Mouse (Mus musculus): Measurements from ENCODE around the gene Kirrel3.

The Kirrel3 gene

DNA sequence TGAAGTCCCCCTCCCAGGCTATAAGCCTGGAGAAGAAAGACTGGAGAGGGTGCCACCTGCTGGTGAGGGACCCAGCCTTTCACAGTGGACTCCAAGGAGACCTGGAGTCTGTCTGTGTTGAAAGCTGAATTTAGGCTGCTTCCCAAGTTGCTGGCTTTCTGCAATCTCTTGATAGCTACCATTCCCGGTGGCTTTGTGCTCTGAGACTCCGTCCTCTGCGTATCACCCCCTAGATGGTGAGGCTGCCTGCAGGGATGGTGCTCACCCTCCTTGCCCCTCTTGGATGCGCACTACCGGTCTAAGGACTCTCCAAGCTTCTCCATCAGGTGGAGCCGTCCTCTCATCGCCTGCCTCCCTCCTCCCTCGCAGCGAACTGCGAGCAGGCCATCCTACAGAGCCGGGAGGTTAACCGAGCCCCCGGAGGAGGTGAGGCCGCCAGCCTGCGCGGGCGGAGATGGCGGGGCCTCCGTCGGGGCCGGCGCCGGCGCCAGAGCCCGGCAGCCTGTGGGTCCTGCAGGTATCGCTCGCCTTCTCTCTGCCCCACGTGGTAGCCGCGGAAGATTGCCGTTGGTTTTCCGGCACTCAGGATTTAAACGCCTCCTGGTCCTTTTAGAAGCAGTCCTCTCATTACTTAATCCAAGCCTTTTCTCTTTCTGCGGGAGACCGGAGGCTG, at the start of gene Kirrel3:
Gene Kirrel3, plus strand, starts transcription at position 136 of the 673 bp plus-strand sequence.
- DNase-seq (ENCODE audit: low spot score), result no peak

GRCm38 (mm10) chr9:34440721-34441120, 45.0 kb upstream of the Kirrel3 start:
- DNase-seq (ENCODE audit: low spot score), result no peak

DNA sequence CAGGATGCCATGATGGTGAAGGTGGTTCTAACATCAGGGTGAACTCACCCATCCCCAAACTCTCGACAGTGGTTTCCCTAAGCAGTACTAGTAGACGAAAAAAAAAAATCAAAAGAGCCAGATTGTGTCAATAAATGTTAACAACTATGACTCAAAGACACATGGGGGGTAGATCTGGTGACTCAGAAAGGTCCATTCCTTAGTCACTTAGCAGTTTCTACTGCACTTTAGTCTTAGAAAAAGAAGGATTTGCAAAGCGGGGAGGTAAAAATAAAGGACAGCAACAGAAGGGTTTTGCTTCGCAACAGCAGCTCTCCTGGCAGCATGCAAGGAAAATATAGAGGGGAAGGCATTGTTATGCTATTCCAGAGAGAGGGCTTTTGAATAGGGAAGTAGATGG, 41.7 kb upstream of the Kirrel3 start:
- DNase-seq (ENCODE audit: low spot score), result no peak

GRCm38 (mm10) chr9:34446497-34447350, 39.0 kb upstream of the Kirrel3 start:
- DNase-seq (ENCODE audit: low spot score), result no peak

DNA sequence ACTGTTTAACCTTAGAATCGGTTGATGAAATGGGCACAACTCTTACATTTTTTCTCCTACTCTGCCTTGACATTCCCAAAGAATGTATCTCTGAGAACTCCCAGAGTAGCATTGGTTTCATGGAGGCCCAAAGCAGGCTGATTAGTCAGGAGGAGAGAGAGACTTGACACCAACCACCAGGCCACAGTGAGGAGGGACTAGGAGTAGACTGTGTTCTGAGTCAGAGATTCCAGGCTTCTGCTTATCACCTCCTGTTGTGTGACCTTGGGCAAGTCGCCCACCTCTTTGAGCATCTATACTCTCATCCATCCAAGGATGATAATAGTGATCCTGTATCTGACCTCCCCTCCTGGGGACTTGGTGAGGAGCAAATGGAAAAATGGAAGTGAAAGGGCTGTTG, 38.0 kb upstream of the Kirrel3 start:
- no peak for DNase-seq (ENCODE audit: low spot score)

- DNase-seq (ENCODE audit: low spot score), result no peak
Observed at GRCm38 (mm10) chr9:34448467-34448866, 37.2 kb upstream of the Kirrel3 start.

DNA sequence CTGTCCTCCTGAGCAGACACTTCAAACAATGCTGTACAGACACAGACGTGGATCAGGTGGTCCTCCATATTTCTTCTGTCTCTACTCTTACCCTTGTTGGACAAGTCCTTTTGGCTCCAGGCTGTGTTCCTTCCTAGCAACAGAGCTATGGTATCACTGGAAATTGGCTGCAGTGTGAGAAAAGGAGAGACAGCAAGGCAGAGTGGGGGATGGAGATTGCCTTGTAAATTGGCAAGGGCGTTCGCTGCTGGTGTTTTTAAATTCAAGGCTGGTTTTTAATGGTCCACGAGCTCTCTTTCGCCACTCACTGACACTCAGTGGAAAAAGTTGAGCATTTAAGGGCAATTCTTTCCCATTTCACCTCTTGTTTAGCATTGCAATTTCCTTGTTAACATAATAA, 27.5 kb upstream of the Kirrel3 start:
- DNase-seq (ENCODE audit: low spot score), result no peak

DNA sequence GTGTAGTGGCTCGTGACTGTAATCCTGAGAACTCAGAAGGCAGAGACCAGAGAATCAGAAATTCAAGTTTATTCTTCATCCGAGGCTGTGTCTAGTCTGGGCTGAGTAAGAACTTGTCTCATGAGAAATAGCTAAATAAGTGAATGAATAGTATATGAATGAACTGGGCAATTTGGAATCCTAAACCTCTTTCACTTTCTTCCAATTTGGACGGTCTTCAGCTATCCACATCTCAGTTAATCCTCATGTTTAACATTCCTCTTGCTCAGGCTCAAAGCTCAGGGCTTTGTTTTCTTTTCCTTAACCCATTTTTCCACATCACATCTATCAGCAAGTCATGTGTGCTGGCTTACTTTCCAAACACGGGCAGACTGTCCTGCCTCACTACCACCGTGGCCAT, 25.7 kb upstream of the Kirrel3 start:
- DNase-seq (ENCODE audit: low spot score), result no peak

GRCm38 (mm10) chr9:34463666-34464065, 22.0 kb upstream of the Kirrel3 start:
- DNase-seq (ENCODE audit: low spot score), result no peak

GRCm38 (mm10) chr9:34466058-34466457, 19.6 kb upstream of the Kirrel3 start:
- DNase-seq (ENCODE audit: low spot score), result no peak

- no peak for DNase-seq (ENCODE audit: low spot score)
Observed at GRCm38 (mm10) chr9:34469180-34469579, 16.5 kb upstream of the Kirrel3 start.

- DNase-seq (ENCODE audit: low spot score), result no peak
Observed at GRCm38 (mm10) chr9:34476206-34476605, 9.5 kb upstream of the Kirrel3 start.

- no peak for DNase-seq (ENCODE audit: low spot score)
Observed at GRCm38 (mm10) chr9:34478494-34478893, 7.2 kb upstream of the Kirrel3 start.

- no peak for DNase-seq (ENCODE audit: low spot score)
Observed at GRCm38 (mm10) chr9:34483236-34483635, 2.5 kb upstream of the Kirrel3 start.

DNA sequence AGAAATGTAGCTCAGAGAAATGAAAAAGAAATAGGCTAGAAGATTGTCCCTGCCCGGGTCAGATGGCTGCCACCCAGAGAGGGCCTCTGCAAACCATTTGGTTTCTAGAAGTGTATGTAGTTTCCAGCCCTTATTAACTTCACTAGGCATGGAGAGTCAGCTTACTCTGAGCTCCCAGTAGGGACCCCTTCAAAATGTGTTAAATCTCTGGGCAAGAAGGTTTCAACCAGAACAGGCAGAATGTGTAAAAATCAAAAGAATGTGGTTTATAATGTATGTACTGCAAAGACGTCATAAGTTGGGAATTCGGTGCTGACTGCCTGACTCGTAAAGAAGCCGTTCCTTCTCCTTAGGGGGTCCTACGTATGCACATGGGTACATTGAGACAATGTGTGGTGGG, 1.0 kb upstream of the Kirrel3 start:
- DNase-seq (ENCODE audit: low spot score), result no peak

DNA sequence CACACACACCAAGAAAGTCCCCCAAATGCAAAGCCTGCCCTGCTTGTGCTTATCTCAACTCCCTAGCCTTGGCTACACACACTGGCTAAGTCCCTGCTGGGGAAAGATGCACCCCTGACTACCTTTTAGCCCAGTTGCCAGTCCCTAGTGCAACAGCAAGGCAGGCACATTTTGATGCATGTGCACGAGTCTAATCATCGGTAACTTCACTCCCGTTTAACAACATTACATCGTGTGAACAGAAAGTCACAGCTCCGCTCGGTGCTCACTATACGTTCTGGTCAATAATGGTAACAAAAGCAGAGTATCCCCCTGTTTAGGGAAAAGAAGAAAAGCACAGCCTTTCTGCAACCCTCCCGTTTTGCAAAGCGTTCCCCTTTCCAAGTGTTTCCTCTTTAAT, 2.6 kb downstream of the Kirrel3 start:
- no peak for DNase-seq (ENCODE audit: low spot score)

- DNase-seq (ENCODE audit: low spot score), result no peak
Observed at GRCm38 (mm10) chr9:34488700-34489315, 3.1 kb downstream of the Kirrel3 start.

DNA sequence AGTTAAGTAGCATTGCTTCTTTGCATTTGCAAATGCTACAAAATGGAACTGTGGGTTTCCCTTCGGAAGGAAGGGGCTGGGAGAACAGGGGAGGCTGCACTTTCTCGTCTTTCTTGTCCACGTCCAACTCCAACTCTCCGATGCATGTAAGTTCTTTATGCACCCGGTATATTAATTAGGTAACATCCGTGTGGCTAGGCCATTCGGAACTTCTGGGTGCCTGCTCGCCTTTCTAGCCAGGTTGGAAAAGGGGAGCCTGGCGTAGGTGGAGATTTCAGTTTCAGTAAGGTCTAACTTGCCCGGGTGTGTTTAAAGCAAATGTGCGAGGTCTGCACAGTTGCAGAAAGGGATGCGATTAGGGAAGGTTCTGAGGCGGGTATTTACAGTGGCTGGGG, 3.6 kb downstream of the Kirrel3 start:
- no peak for DNase-seq (ENCODE audit: low spot score)

- DNase-seq (ENCODE audit: low spot score), result no peak
Observed at GRCm38 (mm10) chr9:34489760-34490159, 4.1 kb downstream of the Kirrel3 start.

GRCm38 (mm10) chr9:34492121-34492520, 6.4 kb downstream of the Kirrel3 start:
- DNase-seq (ENCODE audit: low spot score), result no peak

GRCm38 (mm10) chr9:34493571-34493970, 7.9 kb downstream of the Kirrel3 start:
- no peak for DNase-seq (ENCODE audit: low spot score)

- DNase-seq (ENCODE audit: low spot score), result no peak
Observed at GRCm38 (mm10) chr9:34498126-34498525, 12.4 kb downstream of the Kirrel3 start.

DNA sequence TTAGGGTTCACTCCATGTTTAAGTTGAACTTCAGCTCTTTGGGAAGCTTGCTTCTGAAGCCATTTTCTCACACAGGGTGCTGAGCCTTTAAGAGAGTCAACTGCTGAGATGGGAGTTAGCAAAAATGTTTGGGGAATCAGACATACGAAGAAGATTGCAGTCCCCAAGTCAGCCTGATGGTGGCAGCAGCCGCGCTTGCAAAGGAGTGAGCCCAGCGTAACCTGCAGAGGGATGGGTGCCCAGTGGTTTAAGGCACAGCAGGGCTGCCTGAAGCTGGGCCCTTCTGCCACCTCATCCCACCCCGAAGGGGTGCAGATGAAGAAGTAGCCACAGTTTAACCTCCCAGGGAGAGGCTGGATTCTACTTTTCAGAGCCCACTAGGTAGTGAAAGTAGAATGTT, 13.0 kb downstream of the Kirrel3 start:
- peak; percentile 48 for DNase-seq (ENCODE audit: low spot score)
